Mouse (Mus musculus): Measurements from ENCODE around the gene Slc9a2.

Slc9a2 gene

DNA sequence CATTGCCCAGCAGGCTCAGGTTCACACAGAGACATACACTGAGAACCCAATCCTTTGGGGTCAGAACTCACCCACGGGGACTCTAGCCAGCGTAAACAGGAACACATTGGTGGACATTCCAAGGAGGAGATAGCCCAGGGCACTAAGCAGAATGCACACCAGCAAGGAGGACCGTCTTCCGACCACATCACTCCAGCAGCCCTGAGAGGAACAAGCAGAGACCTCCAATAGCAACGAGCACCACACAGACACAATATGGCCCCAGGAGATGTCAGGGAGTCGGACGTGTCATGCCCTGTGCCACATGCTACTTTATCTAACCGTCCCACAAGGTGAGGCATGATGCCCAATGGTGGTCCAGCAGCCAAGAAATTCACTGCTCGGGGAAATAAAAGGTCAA, 103.9 kb downstream of the Slc9a2 start:
- no peak for DNase-seq (ENCODE audit: extremely low read depth, low read depth, low spot score)

DNA sequence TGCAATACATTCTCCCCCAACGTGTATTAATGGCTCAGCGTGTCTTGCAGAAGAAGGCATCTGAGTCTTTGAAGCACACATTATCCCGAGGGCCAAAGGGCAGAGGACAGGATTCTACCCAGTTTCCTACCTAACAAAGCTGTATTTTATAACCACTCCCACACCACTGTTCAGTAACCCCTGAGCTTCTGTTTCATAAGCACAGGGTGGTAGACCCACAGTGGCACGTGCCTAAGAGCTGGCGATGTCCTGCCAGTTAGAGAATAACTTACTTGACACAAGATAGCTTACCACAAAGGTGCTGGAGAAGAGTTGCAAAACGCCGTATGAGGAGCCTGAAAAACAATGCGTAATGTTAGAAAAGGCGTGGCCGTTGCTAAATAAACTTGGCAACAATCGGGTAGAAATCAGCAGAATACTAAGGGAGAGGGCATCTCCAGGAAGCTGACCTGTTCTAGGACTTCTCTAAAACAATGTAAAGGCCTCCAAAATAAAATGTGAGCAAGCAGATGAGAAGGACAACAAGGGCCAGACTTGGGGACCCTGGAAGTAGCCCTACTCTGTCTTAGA, 105.6 kb downstream of the Slc9a2 start:
- DNase-seq (ENCODE audit: extremely low read depth, low read depth, low spot score) = no peak

DNA sequence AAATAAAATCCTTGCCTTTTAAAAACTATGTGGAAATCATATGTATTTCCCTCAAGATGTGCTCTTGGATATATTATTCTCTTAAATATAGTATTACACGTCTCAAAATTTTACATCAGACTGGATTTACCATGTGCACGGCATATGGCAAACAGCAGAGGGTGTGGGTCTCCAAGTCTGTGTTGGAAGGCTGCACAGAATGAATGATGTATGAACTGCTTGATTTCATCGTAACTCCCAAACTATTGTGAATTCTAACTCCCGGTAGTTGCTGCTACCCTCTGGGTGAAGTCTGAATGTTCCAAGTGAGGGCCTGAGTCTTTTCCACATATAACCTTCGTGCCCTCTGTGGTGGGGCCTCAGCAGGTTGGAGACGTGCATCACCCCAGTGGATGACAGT, 108.6 kb downstream of the Slc9a2 start:
- no peak for DNase-seq (ENCODE audit: extremely low read depth, low read depth, low spot score)

DNA sequence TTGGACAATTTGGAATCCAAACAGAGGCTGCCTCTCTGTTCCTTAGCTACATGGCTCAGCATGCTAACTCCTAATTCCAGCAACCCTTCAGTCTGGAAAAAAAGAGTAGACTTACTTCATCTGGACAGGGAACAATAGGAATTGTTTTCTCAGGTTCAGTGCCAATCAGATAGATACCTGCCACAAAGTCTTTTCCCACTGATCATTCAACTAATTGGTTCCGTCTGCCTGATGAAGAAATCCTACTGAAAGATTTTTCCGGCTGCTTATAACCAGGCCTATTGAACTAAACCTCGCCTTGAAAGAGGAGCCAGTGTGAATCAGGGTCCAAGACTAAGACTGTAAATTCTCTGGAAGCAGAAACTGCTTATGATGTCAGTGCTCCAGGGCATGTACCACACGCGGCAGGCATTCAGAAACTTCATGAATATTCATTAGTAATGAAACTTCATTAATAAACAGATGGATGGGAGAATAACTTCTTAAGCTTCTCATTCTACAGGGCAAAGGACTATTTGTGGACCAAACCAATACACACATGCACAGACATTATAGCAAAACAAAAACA, 109.4 kb downstream of the Slc9a2 start:
- DNase-seq (ENCODE audit: extremely low read depth, low read depth, low spot score) = peak; percentile 93

DNA sequence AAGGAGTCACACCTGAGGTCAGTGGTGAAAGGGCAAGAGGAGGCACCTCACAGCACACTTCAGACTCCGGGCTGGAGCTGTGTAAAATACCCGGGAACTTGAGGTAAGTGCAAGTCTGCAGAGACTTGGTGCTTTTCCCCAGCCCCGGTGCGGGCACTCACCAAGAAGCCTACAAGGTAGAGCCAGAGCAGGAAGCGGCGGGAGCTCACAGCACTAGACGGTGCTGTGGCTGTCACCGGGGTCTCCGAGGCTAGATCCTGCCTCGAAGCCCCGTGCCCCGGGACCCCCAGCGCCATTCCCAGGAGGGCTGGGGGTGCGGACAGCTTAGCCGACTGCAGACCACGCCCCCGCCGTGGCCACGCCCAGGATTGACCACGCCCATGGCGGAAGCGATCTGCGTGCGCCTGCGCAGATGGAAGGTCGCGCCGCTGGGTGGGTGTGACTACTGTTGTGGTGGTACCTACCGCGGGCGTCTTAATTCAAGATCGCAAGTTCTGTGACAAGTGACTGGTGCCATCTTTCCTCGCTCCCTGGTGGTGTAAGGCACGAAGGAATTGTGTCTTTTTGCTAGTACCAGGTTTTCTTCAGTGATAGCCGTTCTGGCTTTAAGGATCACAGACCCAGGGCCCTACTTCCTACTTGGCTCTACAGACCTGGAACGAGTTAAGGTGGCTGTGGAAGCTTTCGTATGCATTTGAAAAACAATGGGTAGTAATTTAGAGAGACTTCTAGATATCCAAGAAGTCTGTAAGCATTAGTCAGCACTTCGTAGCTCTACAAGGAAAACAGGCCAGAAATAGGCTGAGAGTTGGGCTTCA, 110.2 kb downstream of the Slc9a2 start, which contains the start of gene Mfsd9:
Gene Mfsd9, minus strand, starts transcription at position 364 of the 818 bp plus-strand sequence.
- DNase-seq (ENCODE audit: extremely low read depth, low read depth, low spot score) = no peak

- DNase-seq (ENCODE audit: extremely low read depth, low read depth, low spot score) = no peak
Observed at GRCm38 (mm10) chr1:40795508-40795907, 115.1 kb downstream of the Slc9a2 start.

- DNase-seq (ENCODE audit: extremely low read depth, low read depth, low spot score) = no peak
Observed at GRCm38 (mm10) chr1:40797348-40797747, 117.0 kb downstream of the Slc9a2 start.

- DNase-seq (ENCODE audit: extremely low read depth, low read depth, low spot score) = no peak
Observed at GRCm38 (mm10) chr1:40799121-40799520, 118.7 kb downstream of the Slc9a2 start.

DNA sequence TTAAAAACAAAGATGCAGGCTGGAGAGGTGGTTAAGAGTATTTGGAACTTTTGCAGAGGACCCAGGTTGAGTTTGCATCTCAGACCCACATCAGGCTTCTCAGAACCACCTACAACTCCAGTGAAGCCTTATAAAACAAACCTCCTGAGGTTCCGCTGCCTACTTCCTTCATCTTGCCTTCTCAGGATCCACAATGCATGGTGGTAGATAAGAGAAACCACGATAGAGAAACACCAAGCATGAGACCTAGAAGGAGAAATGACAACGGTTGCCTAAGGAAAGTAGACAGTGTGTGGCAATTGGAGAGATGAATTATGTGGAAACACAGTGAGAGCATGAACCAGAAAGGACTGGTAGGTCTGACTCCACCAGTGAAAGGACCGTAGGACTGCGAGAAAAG, 120.5 kb downstream of the Slc9a2 start:
- DNase-seq (ENCODE audit: extremely low read depth, low read depth, low spot score) = no peak

DNA sequence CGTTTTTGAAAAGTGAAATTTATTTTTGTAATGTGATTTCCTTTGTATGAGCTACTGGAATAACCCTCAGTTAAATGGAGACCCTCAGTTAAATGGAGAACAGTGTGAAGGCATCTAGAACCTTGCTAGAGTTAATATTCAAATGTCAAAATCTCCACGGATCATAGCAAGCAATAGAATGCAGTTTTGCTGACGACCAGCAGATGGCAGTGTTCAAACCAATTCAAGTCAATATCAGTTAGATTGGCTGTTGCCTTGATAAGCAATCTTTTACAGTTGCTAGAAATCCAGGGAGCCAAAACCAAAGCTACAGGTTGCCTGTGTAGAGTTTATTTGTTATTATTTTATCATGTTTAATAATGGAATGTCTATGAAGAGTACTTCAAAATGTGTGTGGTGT, 122.4 kb downstream of the Slc9a2 start:
- no peak for DNase-seq (ENCODE audit: extremely low read depth, low read depth, low spot score)

GRCm38 (mm10) chr1:40804118-40804517, 123.7 kb downstream of the Slc9a2 start:
- DNase-seq (ENCODE audit: extremely low read depth, low read depth, low spot score) = no peak

GRCm38 (mm10) chr1:40805351-40805750, 125.0 kb downstream of the Slc9a2 start, which contains the start of gene Tmem182:
TSS of gene Tmem182 (plus strand) at chr1:40805601.
- DNase-seq (ENCODE audit: extremely low read depth, low read depth, low spot score) = no peak

- DNase-seq (ENCODE audit: extremely low read depth, low read depth, low spot score) = no peak
Observed at GRCm38 (mm10) chr1:40805891-40806290, 125.5 kb downstream of the Slc9a2 start.

DNA sequence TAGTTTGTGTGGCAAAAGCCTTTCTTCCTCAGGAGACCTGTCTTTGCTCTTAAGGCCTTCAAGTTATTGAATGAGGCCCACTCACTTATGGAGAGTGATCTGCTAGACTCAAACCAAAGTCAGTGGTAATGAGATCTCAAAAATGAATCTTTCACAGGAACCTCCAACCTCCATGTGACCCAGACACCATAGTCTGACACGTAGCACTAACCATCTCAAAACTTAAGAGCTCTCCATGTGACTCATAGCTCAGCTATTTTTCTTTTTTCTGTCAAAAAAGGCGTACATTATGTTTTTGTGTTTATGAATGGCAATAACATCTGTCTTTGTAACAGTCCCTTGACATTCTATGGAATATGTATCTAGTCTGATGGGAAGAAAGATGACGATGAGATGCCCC, 128.3 kb downstream of the Slc9a2 start:
- no peak for DNase-seq (ENCODE audit: extremely low read depth, low read depth, low spot score)

DNA sequence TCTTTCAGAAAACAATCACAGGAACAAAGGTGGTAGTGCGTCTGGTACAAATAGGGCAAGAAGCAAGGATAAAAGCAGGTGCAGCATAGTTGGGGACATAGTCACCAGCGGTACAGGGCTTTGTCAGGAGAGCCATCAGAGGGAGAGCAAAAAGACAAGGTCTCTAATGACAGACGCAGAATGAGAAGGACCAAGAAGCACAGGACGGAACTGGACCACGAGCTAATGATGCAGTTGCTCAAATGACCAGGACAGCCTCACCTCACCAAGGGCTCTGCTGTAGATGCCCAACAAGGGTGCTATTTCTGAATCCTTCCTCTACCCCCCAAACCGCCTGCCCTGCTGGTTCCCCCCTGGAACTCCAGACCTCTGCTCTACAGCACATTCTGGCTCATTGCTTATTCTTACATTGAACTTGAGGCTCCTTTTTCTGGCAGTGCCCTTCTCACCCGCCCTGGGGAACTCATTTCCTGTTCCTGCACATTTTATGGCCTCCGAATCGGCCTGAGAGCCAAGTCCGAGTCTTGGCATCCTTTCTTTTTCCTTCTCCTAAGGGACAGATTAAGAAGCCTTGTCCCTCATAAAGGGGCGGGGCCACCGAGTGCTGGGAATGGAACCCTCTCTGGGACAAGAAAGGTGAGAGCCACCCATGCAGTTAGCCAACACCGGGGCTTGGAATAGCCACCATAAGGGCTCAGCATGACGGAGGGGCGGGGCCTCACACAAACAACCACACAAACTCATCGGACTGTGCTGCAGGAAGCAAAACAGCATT, 134.9 kb downstream of the Slc9a2 start:
- no peak for DNase-seq (ENCODE audit: extremely low read depth, low read depth, low spot score)

Measured in fat pad, adult 2 months (tissue).